Mouse (Mus musculus): ENCODE measurements around the gene Ctag2. TPM values are rescaled to one million over a fixed set of nuclear protein-coding genes. Genes with fewer than 3 reads are reported as not detected.

Gene Ctag2
- polyA plus RNA-seq (2011; ENCODE audit: insufficient read depth, insufficient read length, low read depth, missing spikeins) = not detected in 2 replicates

GRCm38 (mm10) chrX:65047344-65047743 lies at the start of gene Ctag2:
TSS of gene Ctag2 (plus strand) at chrX:65047644.
- H3K4me1 ChIP-seq (ENCODE audit: control insufficient read depth, insufficient read depth, low read length) = no peaks in the 10 kb centered on the region
- no peaks in the 10 kb centered on the region for H3K36me3 ChIP-seq (ENCODE audit: control insufficient read depth, insufficient read depth, low read length, poor library complexity, severe bottlenecking)
- H3K4me3 ChIP-seq (ENCODE audit: low read depth, low read length) = no peak within 1 kb of the TSS
- no peak for TF ChIP-seq CTCF (IDR thresholded peaks at IDR 0.05; ENCODE audit: low read depth, low read length)
- no peak for TF ChIP-seq EP300 (IDR thresholded peaks at IDR 0.05; ENCODE audit: insufficient read depth, low read depth, low read length)
- TF ChIP-seq POLR2A (IDR thresholded peaks at IDR 0.05; ENCODE audit: insufficient read depth, low read length) = no peak
- no peaks in the 10 kb centered on the region for H3K9me3 ChIP-seq (replicated peaks; ENCODE audit: control insufficient read depth, insufficient read depth, low read length, poor library complexity, severe bottlenecking)
- H3K9ac ChIP-seq (ENCODE audit: low read depth, poor library complexity, severe bottlenecking) = no peak within 1 kb of the TSS
- no peaks in the 10 kb centered on the region for H3K27me3 ChIP-seq (ENCODE audit: control insufficient read depth, insufficient read depth, low read length, poor library complexity, severe bottlenecking)
- H3K27ac ChIP-seq (ENCODE audit: insufficient read depth, low read length) = no peak within 1 kb of the TSS
